ENCODE assay signal across 13 mouse cellular contexts in genomic region chr6:48423336-48423735, GRCm38 (mm10). TPM values are rescaled to one million over a fixed set of nuclear protein-coding genes. Genes with fewer than 3 reads are reported as not detected.
"Had no signal": no experiment of that assay in that cellular context is flagged by ENCODE, and none has a peak within 500 bp of the region (broad histone marks: within the 10 kb centered on the region; RNA-seq: fewer than 3 reads in every experiment).

No protein-coding gene starts in this region.

- H3K27me3 ChIP-seq: limb, embryonic 13.5 days had no signal

- H3K9ac ChIP-seq: limb, embryonic 13.5 days; liver, embryonic 14.5 days had no signal

- DNase-seq: kidney, adult 9 months; kidney, postnatal 14 days; lung, adult 18-20 months; lung, postnatal 36 days; midbrain, embryonic 14.5 days had no signal

- H3K27ac ChIP-seq: left cerebral cortex, adult 2 months; limb, embryonic 13.5 days; liver, embryonic 14.5 days; stomach, postnatal 0 days had no signal

- H3K4me2 ChIP-seq: limb, embryonic 13.5 days had no signal

- ATAC-seq: lung, postnatal 0 days had no signal

- H3K9me3 ChIP-seq: limb, embryonic 13.5 days had no signal

- H3K4me3 ChIP-seq: left cerebral cortex, adult 2 months; limb, embryonic 13.5 days; myocyte had no signal

RNA-seq across cellular contexts. Expression of gene Sspo, which starts 24.7 kb away (rescaled TPM):
- total RNA-seq: megakaryocyte progenitor cell, adult 5-6 weeks; neutrophil, adult 5-6 weeks had no signal
